Mouse (Mus musculus) neural tube, embryonic 15.5 days (tissue): ENCODE data around the gene Rgs9. TPM values are rescaled to one million over a fixed set of nuclear protein-coding genes. Genes with fewer than 3 reads are reported as not detected.

ENCODE experiments used
- ATAC-seq: fragments of 200-750 bp; cut with Nextera tagmentation; 2 replicates; pipeline ENCODE4 v1.8.0; 2017; ENCODE audit warnings: mild to moderate bottlenecking, moderate TSS enrichment, moderate library complexity; ENCODE audit not compliant: low FRiP score
- H3K27ac ChIP-seq: fragments of 300-500 bp; sonication (generic); replicated peaks from 2 replicates; pipeline ENCODE4 v1.5.1; 2015; ENCODE audit warnings: mild to moderate bottlenecking, inconsistent platforms
- H3K27me3 ChIP-seq: fragments of 300-500 bp; sonication (generic); replicated peaks from 2 replicates; pipeline ENCODE4 v1.6.1; 2015; ENCODE audit warnings: inconsistent platforms
- H3K36me3 ChIP-seq: fragments of 300-500 bp; sonication (generic); 2 replicates; pipeline ENCODE4 v1.6.1; 2015; ENCODE audit warnings: inconsistent platforms
- H3K4me1 ChIP-seq: fragments of 300-500 bp; sonication (generic); 2 replicates; pipeline ENCODE4 v1.6.1; 2015; ENCODE audit warnings: inconsistent platforms
- H3K4me2 ChIP-seq: fragments of 300-500 bp; sonication (generic); 2 replicates; pipeline ENCODE4 v1.6.1; 2015; ENCODE audit warnings: inconsistent platforms, mild to moderate bottlenecking, moderate library complexity
- H3K4me3 ChIP-seq: fragments of 300-500 bp; sonication (generic); replicated peaks from 2 replicates; pipeline ENCODE4 v1.5.1; 2015; ENCODE audit warnings: mild to moderate bottlenecking, inconsistent platforms
- H3K9ac ChIP-seq: fragments of 300-500 bp; sonication (generic); replicated peaks from 2 replicates; pipeline ENCODE4 v1.6.1; 2015; ENCODE audit warnings: mild to moderate bottlenecking, inconsistent platforms
- H3K9me3 ChIP-seq: fragments of 300-500 bp; sonication (generic); replicated peaks from 2 replicates; pipeline ENCODE4 v1.6.1; 2016; ENCODE audit warnings: inconsistent platforms
- WGBS: fragments of 180-500 bp; shearing (Covaris S2); methylation state at CpG from one replicate; pipeline ENCODE4 v1.1.7; 2015; ENCODE audit warnings: mixed read lengths; 5-methylcytosine and 5-hydroxymethylcytosine counted together
- polyA plus RNA-seq: library from polyadenylated mRNA; unstranded; fragments of >200 nt; fragmentation: Nextera tagmentation; extraction: Ambion mirVana; gene quantifications from 2 replicates; pipeline ENCODE4 v1.2.1, GENCODE M21; 2015

Rgs9 gene
- polyA plus RNA-seq, 1 experiment from 2014 or later = 12.3 TPM

DNA sequence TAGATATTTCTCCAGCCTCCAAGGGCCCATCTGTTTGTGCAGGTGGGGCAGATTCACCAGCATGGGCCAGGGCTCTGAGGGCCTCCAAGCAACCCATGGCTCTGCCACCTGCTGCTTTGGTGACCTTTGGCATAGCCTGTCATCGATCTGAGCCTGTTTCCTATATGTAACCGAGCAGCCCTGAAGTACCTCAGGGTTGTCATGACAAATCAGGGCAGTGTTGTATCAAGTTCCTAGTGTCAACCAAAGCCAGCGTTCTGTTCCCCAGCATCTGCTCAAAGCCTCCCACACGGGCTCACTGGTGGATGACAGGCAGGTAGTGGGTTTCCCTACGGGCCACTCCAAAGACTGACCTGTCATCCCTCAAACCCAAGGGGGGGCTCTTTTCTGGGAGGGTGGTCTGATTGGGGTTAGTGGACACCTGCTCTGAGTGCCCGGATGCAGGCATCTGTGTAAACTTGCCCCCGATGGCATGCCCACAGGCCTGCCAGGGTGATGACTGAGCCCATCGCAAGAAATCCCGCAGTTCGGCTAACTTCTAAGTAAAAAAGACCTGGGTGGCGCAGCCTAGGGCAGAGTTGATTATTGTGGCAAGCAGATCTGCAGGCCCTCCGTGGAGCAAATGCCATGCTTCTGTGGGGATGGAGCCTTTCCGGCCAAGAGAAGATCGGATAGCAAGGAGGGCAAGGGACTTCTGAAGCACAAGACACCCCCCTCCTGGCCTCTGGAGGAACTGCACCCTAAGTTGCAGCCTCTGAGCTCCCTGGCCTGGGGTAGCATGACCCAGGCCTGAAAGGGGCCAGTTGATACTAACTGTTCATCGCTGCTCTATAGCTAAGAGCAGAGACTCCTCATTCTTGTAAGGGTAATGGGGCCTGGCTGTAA, 105.0 kb downstream of the Rgs9 start:
- Histone ChIP-seq H3K9ac (no peak overlapping the region), H3K27me3 (no peaks in the 10 kb centered on the region), H3K36me3 (no peaks in the 10 kb centered on the region), H3K4me1 (0 out of 2 replicates have a peak, but pooled peaks cover 3% of the 10 kb centered on the region), H3K4me2 (no peak overlapping the region), H3K9me3 (no peaks in the 10 kb centered on the region), H3K27ac (no peak overlapping the region), H3K4me3 (no peak overlapping the region)
- ATAC-seq = no peak
- 47% methylated on average over 15 of the region's 15 CpGs for WGBS

DNA sequence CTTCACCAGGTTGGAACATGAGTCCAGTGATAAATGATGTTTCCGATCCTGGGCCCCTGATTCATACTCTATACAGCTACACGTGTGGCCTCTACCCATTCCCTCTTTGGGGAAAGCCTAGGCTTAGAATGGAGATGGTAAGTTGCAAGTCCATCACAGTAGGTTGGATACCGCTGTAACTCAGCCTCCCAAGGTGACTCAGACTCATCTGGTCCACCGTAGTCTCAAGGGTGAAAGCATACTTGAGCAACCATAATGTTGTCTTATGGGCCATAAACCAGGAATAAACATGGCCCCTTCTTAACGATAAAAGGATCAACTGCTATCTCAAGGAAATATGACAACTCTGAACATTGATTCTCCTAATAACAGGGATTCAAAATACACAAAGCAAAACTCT, 109.7 kb downstream of the Rgs9 start:
- 91% methylated on average over 5 of the region's 5 CpGs for WGBS
- H3K36me3 ChIP-seq = no peaks in the 10 kb centered on the region
- H3K4me2 ChIP-seq = no peak overlapping the region

DNA sequence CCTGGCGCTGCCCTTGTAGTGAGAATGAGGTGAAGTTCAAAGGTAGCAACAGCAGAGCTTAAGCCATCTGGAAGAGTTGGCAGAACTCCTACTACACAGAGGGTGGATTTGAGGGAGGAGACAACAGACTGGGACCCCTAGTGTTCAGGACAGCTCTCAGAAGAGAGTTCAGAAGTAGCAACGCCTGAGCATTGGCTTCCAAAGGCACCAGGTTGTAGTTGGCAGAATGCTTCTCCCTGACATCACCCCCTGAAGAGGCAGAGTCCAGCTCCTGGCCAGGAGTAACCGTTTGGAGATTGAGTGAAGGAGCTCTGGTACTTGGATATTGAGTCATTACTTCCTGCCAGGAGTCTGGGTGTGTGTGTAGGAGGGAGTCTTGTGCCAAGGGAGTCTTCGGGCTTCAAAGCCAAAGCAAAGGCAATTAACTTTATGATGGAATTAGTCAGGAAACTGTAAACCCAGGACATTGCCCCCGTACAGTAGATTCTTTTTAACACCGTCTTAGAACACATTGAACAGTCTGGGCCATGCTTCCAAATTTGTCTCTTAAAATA, 110.2 kb downstream of the Rgs9 start:
- Histone ChIP-seq H3K27ac (no peak overlapping the region), H3K9ac (no peak overlapping the region), H3K4me3 (no peak overlapping the region), H3K4me2 (no peak overlapping the region), H3K27me3 (no peaks in the 10 kb centered on the region), H3K9me3 (no peaks in the 10 kb centered on the region), H3K4me1 (no peaks in the 10 kb centered on the region), H3K36me3 (no peaks in the 10 kb centered on the region)
- WGBS = 67% methylated on average over 6 of the region's 6 CpGs
- ATAC-seq = no peak

More for the DNA sequence above, 109.7 kb downstream of the Rgs9 start:
- H3K9ac ChIP-seq = no peak overlapping the region
- H3K27me3 ChIP-seq = no peaks in the 10 kb centered on the region
- no peak for ATAC-seq
- no peak overlapping the region for H3K27ac ChIP-seq
- no peak overlapping the region for H3K4me3 ChIP-seq
- H3K4me1 ChIP-seq = 0 out of 2 replicates have a peak, but pooled peaks cover 3% of the 10 kb centered on the region
- no peaks in the 10 kb centered on the region for H3K9me3 ChIP-seq

DNA sequence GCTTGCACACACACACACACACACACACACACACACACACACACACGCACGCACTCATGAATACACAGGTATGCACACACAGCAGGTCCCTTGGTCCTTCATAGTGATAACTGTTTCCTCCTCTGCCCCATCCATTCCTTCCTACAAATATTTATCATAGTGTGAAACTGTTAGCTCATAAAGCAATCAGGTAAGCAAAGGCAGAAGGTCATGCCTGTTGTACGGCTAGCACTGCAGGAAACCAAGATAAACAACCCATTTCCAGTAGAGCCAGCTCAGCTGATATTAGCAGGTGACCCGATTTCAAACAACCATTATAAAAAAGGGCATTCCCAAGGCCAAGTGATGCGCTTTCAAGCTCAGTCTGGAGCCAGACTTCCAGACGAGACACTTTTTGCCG, 116.8 kb downstream of the Rgs9 start:
- Histone ChIP-seq H3K36me3 (no peaks in the 10 kb centered on the region), H3K27me3 (no peaks in the 10 kb centered on the region), H3K4me1 (peaks cover 9% of the 10 kb centered on the region; the same call in 1 of the 2 replicates), H3K4me3 (no peak overlapping the region), H3K27ac (no peak overlapping the region), H3K4me2 (no peak overlapping the region), H3K9me3 (no peaks in the 10 kb centered on the region), H3K9ac (no peak overlapping the region)
- WGBS = 68% methylated on average over 7 of the region's 7 CpGs
- ATAC-seq = no peak

DNA sequence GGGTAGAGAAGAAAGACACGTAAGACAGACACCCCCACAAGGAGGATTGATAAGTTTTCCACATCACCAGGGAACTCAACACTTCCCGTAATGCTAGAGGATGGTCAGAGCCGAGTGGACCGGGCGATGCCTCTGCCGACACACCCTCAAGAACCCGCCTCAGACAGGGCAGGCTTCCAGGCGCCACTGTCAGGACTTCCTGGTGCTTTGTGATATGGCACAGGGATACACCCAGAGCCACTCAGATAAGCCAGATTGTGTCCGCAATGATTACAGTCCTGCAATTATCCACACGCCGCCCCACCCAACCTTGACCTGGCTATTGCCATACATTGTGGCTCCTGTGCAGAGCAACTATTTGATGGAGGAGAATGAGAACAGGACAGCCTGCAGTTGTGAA, 117.6 kb downstream of the Rgs9 start:
- Histone ChIP-seq H3K4me1 (peaks cover 9% of the 10 kb centered on the region; the same call in 1 of the 2 replicates), H3K9me3 (no peaks in the 10 kb centered on the region), H3K27ac (no peak overlapping the region), H3K9ac (no peak overlapping the region), H3K4me3 (no peak overlapping the region), H3K36me3 (no peaks in the 10 kb centered on the region), H3K4me2 (no peak overlapping the region), H3K27me3 (no peaks in the 10 kb centered on the region)
- WGBS = 93% methylated on average over 11 of the region's 11 CpGs
- ATAC-seq = no peak

DNA sequence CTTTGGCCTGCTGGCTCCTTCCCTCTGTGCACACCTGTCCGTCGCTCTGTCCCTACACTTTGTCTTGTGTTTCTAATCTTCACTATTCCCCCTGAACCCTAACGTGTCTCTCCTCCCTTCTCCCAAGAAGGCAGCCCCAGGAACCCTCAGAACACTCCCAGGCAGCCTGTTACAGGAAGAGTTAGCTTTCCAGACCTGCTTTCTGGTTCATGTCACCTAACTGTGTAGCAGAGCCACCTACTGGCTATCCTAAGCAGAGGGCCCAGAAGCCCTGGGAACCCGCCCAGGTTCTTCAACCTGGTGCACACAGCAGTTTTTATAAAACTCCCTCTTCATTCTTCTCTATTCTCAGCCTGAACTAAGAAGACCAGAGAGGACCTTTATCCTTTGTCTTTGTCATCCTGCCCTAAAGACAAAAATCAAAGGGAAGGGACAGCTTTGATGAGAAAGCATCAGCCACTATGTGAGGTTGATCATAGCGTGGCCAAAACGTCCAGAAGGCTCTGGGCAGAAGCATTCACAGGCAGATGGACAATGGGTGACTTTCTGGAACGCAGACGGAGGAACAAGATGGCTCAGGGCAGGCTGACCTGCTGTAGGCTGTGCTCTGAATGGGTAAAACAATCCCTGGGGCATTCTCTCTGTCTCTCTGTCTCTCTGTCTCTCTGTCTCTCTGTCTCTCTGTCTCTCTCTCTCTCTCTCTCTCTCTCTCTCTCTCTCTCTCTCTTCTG, 119.0 kb downstream of the Rgs9 start:
- no peaks in the 10 kb centered on the region for H3K27me3 ChIP-seq
- H3K4me1 ChIP-seq = peaks cover 9% of the 10 kb centered on the region; the same call in 1 of the 2 replicates
- H3K36me3 ChIP-seq = no peaks in the 10 kb centered on the region
- no peaks in the 10 kb centered on the region for H3K9me3 ChIP-seq
- H3K27ac ChIP-seq = no peak overlapping the region
- no peak overlapping the region for H3K4me3 ChIP-seq
- no peak overlapping the region for H3K4me2 ChIP-seq
- peak; percentile 66; the same call in 1 of the 2 replicates for ATAC-seq
- 52% methylated on average over 8 of the region's 8 CpGs for whole genome bisulfite sequencing
- H3K9ac ChIP-seq = no peak overlapping the region

DNA sequence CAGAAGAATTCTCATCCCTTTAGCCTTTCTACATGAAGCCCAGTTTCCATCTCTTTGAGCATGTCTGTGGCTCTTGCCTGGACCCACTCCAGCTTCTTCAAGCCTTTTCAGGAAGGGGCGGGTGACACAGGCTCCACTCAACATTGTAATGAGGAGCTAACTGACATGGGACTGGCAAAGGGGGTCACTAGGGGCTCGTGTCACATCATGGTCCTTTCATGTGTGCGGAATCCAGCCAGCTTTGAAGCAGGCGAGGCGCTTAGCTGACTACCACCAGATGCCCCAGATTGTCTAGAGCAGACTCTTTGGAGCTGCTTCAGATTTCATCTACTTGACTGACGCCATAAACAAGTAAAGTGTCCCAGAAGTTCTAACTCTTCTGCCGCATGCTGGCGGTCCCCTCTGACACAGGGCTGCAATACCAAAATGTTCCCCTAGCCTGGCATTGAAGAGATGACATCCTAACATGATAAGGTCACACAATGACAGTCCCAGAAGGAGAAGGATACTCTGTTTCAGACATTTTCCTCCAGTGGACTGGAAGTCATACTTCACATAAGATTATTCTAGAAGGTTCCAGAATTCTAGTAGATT, 122.5 kb downstream of the Rgs9 start:
- Histone ChIP-seq H3K36me3 (no peaks in the 10 kb centered on the region), H3K4me3 (no peak overlapping the region), H3K27ac (no peak overlapping the region), H3K9me3 (no peaks in the 10 kb centered on the region), H3K9ac (no peak overlapping the region), H3K4me1 (peaks cover 4% of the 10 kb centered on the region; the same call in 1 of the 2 replicates), H3K4me2 (no peak overlapping the region), H3K27me3 (no peaks in the 10 kb centered on the region)
- 95% methylated on average over 8 of the region's 8 CpGs for WGBS
- no peak for ATAC-seq

Other genes starting within 250 kb of the Rgs9 start
- gene E030025P04Rik, start 153.8 kb downstream of the Rgs9 start, polyA plus RNA-seq = not detected in 2 replicates
- gene Gna13, start 64.7 kb upstream of the Rgs9 start, polyA plus RNA-seq = 16.8 and 20.2 TPM in 2 replicates
- 0.05 TPM in 1 of 2 replicates, not detected in the other for gene 9930022D16Rik, start 115.8 kb upstream of the Rgs9 start, polyA plus RNA-seq
- gene Amz2, start 127.8 kb upstream of the Rgs9 start, polyA plus RNA-seq = 50.1 and 50.7 TPM in 2 replicates
- gene Arsg, start 175.2 kb upstream of the Rgs9 start, polyA plus RNA-seq = 2.8 and 3.2 TPM in 2 replicates
- 3.7 and 4.2 TPM in 2 replicates for gene Slc16a6, start 175.5 kb upstream of the Rgs9 start, polyA plus RNA-seq